Mouse (Mus musculus) adrenal gland, postnatal 0 days (tissue): ENCODE results near the gene Olfr718-ps1. TPM values are rescaled to one million over a fixed set of nuclear protein-coding genes. Genes with fewer than 3 reads are reported as not detected.

Experiments
- microRNA-seq: library from miRNA; unstranded; fragments of <30 nt; microRNA quantifications from one replicate; pipeline ENCODE4, GENCODE M21; 2016; ENCODE audit warnings: borderline replicate concordance; ENCODE audit not compliant: insufficient number of aligned reads
- polyA plus RNA-seq: library from polyadenylated mRNA; unstranded; fragments of >200 nt; fragmentation: Nextera tagmentation; extraction: Ambion mirVana; gene quantifications from 2 replicates; pipeline ENCODE4 v1.2.1, GENCODE M21; 2015

The Olfr718-ps1 gene
- polyA plus RNA-seq: 0.03 TPM in 1 of 2 replicates, not detected in the other

DNA sequence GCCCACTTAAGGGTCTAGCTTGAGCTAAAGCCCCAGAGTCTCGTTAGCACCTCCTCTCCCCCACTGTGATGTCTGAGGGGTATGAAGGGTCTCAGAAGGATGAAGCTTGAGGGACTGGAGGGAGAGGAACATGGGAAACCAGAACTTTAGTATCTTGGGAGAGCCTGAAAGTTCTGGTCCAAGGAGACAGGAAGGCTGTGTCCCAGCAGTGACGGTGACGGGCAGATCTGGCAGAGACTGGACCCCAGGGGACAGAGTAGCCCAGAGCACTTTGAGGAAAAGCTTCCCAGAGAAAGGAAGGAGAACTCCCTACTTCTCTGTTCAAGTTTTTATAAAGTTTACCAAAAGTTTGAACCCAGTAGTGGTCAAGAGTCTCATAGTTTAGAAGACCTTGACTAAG lies at the start of gene Olfr718-ps1:
Olfr718-ps1 (minus strand) TSS at position 101 of the 400 bp plus-strand sequence.

DNA sequence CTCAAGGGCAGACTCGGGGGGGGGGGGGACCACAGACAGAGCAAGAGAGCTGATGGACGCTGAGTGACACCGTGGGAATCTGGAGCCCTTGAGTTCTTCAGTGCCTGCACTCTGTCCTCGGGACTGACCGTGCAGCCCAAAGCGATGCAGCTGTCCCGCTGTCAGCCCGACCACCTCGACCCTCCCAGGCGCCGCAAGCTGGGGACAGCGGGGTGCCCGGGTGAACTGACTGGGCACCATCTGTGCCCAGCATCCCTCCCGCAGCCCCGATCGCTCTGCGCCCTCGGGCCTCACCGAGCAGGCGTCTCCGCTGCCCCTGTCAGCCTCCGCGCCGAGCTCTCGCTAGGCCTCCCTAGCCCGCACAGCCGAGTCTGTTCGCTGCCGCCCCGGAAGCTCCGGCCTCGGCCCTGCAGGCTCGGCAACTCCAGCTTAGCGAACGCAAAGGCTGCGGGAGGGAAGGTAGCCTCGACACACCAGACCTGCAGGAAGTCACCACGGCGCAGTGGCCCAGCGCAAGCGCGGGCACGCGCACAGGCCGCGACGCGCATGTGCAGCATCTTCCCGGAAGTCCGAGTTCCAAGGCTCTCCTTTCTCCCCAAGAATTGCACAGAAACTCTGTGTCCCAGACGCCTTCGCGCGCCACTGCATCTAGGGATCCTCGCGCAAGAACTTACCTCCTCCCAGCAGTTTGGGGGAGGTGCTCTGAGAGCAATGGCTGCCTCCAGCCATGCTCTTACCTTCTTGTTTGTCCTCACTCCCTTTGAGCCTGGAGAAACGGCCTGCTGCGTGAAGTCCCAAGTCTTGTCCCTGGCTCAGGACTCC lies 33.1 kb upstream of the Olfr718-ps1 start, which contains the start of the genes Rbak and Spdye4b:
Rbak (minus strand) TSS at position 521 of the 822 bp plus-strand sequence.
Spdye4b (plus strand) TSS at position 763 of the 822 bp plus-strand sequence.

DNA sequence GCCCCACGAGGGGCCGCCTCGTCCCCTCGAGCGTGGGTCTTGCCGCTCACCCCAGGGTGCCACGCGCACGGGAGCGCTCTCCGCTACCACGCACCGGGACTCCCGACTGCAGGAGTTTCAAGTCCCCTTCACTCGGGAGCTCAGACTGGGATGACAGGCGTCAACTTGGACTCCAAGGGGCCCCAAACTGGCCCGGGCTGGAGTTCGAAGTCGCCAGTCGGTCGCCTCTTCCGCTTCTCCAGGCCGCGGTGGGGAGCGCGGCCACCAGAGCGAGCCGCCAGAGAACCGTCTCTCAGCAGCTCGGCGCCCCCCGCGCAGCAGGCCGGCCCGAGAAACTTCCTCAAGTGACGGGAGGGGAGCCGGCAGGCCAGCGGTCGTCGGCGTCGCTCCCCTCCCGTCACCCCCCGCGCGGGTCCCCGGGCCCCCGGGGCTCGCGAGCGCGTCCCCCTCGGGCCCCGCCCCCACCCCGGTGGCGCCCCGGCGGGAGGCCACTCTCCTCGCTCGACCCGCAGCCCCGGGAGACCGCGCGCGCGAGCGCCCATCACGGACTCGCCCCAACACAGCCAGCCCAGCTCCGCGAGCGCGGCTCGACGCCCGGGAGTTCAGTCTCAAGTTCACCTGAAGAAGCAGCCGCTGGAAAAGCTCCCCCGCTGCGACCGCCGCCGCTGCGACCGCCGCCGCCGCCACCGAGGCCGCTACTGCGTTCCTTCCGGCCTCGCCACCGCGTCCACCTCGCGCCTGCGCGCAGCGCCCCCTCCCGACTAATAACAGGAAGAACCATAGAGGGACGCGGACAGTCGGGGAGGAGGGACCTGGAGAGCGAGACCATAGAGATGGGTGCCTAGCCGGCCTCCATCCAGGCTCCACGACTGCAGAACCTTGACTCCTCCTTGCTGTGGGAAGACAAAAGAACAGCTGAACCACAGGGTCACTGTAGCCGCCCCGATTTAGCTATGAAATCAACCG lies 34.8 kb downstream of the Olfr718-ps1 start, which contains the start of gene Rnf216:
Rnf216 (minus strand) TSS at position 714 of the 966 bp plus-strand sequence.

Small RNAs within 50 kb of the gene (microRNA-seq; reads per million reads assigned to microRNA genes)
- not detected for gene Gm44405

Other genes starting within 250 kb of the Olfr718-ps1 start
- gene Actb, start 240.8 kb downstream of the Olfr718-ps1 start, polyA plus RNA-seq: 7,645 and 7,754 TPM in 2 replicates
- 124 and 164 TPM in 2 replicates for gene Fscn1, start 187.2 kb downstream of the Olfr718-ps1 start, polyA plus RNA-seq
- 19.4 and 32.7 TPM in 2 replicates for gene Rnf216, start 34.6 kb downstream of the Olfr718-ps1 start, polyA plus RNA-seq
- gene Rbak, start 33.2 kb upstream of the Olfr718-ps1 start, polyA plus RNA-seq: 6.1 and 7.0 TPM in 2 replicates
- gene Spdye4b, start 33.4 kb upstream of the Olfr718-ps1 start, polyA plus RNA-seq: 0.05 TPM in 1 of 2 replicates, not detected in the other
- gene Spdye4a, start 79.3 kb upstream of the Olfr718-ps1 start, polyA plus RNA-seq: not detected in 2 replicates
- gene Zfp12, start 87.6 kb upstream of the Olfr718-ps1 start, polyA plus RNA-seq: 8.7 and 9.1 TPM in 2 replicates
- 3.0 and 3.4 TPM in 2 replicates for gene Zfp316, start 122.4 kb upstream of the Olfr718-ps1 start, polyA plus RNA-seq
- gene Zfp853, start 146.0 kb upstream of the Olfr718-ps1 start, polyA plus RNA-seq: 0.04 and 0.20 TPM in 2 replicates
- 18.0 and 29.8 TPM in 2 replicates for gene E130309D02Rik, start 167.8 kb upstream of the Olfr718-ps1 start, polyA plus RNA-seq
- 58.8 and 92.9 TPM in 2 replicates for gene Zdhhc4, start 181.7 kb upstream of the Olfr718-ps1 start, polyA plus RNA-seq
- 0.37 and 0.61 TPM in 2 replicates for gene Grid2ip, start 209.8 kb upstream of the Olfr718-ps1 start, polyA plus RNA-seq